Mouse (Mus musculus): ENCODE results near the gene Mum1. TPM values are rescaled to one million over a fixed set of nuclear protein-coding genes. Genes with fewer than 3 reads are reported as not detected.

Mum1 gene
- polyA plus RNA-seq, 1 experiment from 2014 or later: 61.3 TPM

GRCm38 (mm10) chr10:80265149-80265486, 38.9 kb downstream of the Mum1 start:
- 1% methylated on average over 18 of the region's 18 CpGs for WGBS
- peak overlapping the region; percentile 92 for H3K4me2 ChIP-seq (ENCODE audit: low read length)
- peak overlapping the region; percentile 67; the same call in 1 of the 2 replicates for H3K27ac ChIP-seq (ENCODE audit: low read depth)
- H3K4me1 ChIP-seq (replicated peaks; ENCODE audit: control insufficient read depth, insufficient read depth, low read length): peaks cover 42% of the 10 kb centered on the region
- peaks cover 16% of the 10 kb centered on the region; the same call in 1 of the 2 replicates for H3K36me3 ChIP-seq (ENCODE audit: control insufficient read depth, insufficient read depth, low read length)
- no peak for ATAC-seq (replicated peaks; ENCODE audit: low FRiP score, low TSS enrichment, low read depth)
- H3K27me3 ChIP-seq (replicated peaks; ENCODE audit: control insufficient read depth, insufficient read depth, low read length): no peaks in the 10 kb centered on the region
- H3K9me3 ChIP-seq (ENCODE audit: control insufficient read depth, low read length): no peaks in the 10 kb centered on the region
- no peak for DNase-seq (ENCODE audit: low spot score)
- H3K9ac ChIP-seq (ENCODE audit: low read length): peak overlapping the region; percentile 97
- peak overlapping the region; percentile 98 for H3K4me3 ChIP-seq (ENCODE audit: low read depth, low read length)

- 96% methylated on average over 2 of the region's 2 CpGs for WGBS
- no peaks in the 10 kb centered on the region for H3K9me3 ChIP-seq (ENCODE audit: control insufficient read depth, low read length)
- no peaks in the 10 kb centered on the region for H3K27me3 ChIP-seq (replicated peaks; ENCODE audit: control insufficient read depth, insufficient read depth, low read length)
- no peak overlapping the region for H3K27ac ChIP-seq (ENCODE audit: low read depth)
- H3K36me3 ChIP-seq (ENCODE audit: control insufficient read depth, insufficient read depth, low read length): peaks cover 48% of the 10 kb centered on the region
- DNase-seq (ENCODE audit: low spot score) (no peak), ATAC-seq (replicated peaks; ENCODE audit: low FRiP score, low TSS enrichment, low read depth) (no peak)
- no peak overlapping the region for H3K4me2 ChIP-seq (ENCODE audit: low read length)
- H3K4me1 ChIP-seq (replicated peaks; ENCODE audit: control insufficient read depth, insufficient read depth, low read length): peaks cover 36% of the 10 kb centered on the region
- 0 out of 2 replicates have a peak overlapping the region, but pooled peaks have one; percentile 10 for H3K9ac ChIP-seq (ENCODE audit: low read length)
- H3K4me3 ChIP-seq (ENCODE audit: low read depth, low read length): no peak overlapping the region
Measured at GRCm38 (mm10) chr10:80270099-80270498, 43.9 kb downstream of the Mum1 start.

GRCm38 (mm10) chr10:80270734-80271181, 44.5 kb downstream of the Mum1 start:
- H3K9me3 ChIP-seq (ENCODE audit: control insufficient read depth, low read length): no peaks in the 10 kb centered on the region
- H3K36me3 ChIP-seq (ENCODE audit: control insufficient read depth, insufficient read depth, low read length): peaks cover 54% of the 10 kb centered on the region
- peaks cover 34% of the 10 kb centered on the region for H3K4me1 ChIP-seq (replicated peaks; ENCODE audit: control insufficient read depth, insufficient read depth, low read length)
- ATAC-seq (replicated peaks; ENCODE audit: low FRiP score, low TSS enrichment, low read depth): no peak
- no peak overlapping the region for H3K4me3 ChIP-seq (ENCODE audit: low read depth, low read length)
- H3K27me3 ChIP-seq (replicated peaks; ENCODE audit: control insufficient read depth, insufficient read depth, low read length): no peaks in the 10 kb centered on the region
- H3K9ac ChIP-seq (ENCODE audit: low read length): no peak overlapping the region
- no peak overlapping the region for H3K27ac ChIP-seq (ENCODE audit: low read depth)
- DNase-seq (ENCODE audit: low spot score): no peak
- 78% methylated on average over 6 of the region's 6 CpGs for WGBS
- no peak overlapping the region for H3K4me2 ChIP-seq (ENCODE audit: low read length)

DNA sequence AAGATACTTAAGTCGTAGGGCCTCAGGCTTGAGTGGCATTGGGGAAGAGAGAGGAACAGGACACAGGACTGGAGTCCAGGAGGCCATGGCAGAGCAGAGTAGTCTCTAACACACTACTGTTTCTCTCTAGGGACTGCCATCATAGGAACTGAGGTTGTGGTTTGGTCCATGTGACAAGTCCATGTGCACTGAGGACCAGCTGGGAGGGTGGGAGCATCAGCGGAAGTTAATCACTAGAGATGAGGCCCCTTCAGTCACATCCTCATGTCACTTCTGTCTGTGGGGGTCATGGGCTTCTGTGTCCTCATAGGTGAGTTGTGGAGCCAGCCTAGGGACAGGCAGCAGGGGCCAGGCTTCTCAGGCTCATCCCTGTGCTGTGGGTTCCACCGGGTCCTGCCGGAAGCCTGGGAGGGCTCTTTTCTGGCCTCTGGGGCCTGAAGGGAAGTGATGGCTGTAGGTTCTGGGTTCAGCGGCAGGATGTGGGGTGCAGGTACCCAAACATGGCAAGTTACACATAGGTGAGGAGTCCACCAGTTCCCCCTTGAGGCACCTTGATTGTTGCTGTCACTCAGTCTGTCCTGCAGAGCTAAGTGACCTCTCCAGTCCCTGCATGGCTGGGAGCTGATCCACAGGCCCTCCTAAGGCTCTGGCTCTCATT, 45.1 kb downstream of the Mum1 start:
- H3K27me3 ChIP-seq (replicated peaks; ENCODE audit: control insufficient read depth, insufficient read depth, low read length): no peaks in the 10 kb centered on the region
- ATAC-seq (replicated peaks; ENCODE audit: low FRiP score, low TSS enrichment, low read depth) (no peak), DNase-seq (ENCODE audit: low spot score) (no peak)
- peaks cover 59% of the 10 kb centered on the region for H3K36me3 ChIP-seq (ENCODE audit: control insufficient read depth, insufficient read depth, low read length)
- no peak overlapping the region for H3K4me2 ChIP-seq (ENCODE audit: low read length)
- WGBS: 83% methylated on average over 5 of the region's 5 CpGs
- H3K27ac ChIP-seq (ENCODE audit: low read depth): no peak overlapping the region
- H3K4me3 ChIP-seq (ENCODE audit: low read depth, low read length): no peak overlapping the region
- H3K9me3 ChIP-seq (ENCODE audit: control insufficient read depth, low read length): no peaks in the 10 kb centered on the region
- H3K4me1 ChIP-seq (replicated peaks; ENCODE audit: control insufficient read depth, insufficient read depth, low read length): peaks cover 29% of the 10 kb centered on the region
- H3K9ac ChIP-seq (ENCODE audit: low read length): 0 out of 2 replicates have a peak overlapping the region, but pooled peaks have one; percentile 10

DNA sequence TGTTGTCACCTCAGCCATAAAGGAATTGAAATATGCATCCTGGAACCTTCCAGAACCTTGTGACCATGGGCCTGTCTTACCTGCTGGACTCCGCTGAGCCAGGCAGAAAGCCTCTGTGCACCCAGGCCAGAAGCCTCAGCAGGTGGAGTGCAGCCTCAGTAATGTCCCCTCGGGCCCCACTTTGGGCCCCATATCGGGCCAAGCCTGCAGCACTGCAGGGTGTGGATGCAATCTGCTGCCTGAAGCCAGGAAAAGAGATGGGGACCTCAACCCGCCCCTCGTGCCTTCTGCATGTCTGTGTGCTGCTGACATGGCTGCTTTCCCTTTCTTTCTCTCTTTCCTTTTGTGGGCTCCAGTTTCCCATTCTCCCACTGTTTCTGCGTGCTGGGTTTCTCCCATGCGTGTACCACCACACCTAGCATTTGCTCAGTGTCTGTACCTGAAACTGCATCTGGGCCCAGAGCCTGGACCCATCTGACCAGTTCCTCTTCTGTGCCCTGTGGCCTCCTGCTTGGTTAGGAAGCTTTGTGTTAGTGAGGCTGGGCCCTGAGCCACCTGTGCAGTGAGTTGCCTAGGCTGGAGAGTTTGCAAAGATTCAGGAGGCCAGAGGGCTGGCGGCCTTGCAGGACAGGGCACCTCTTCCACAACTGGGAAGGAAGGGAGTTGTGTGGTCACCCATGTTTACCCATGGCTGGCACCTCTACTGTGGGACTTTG, 45.8 kb downstream of the Mum1 start:
- peaks cover 66% of the 10 kb centered on the region for H3K36me3 ChIP-seq (ENCODE audit: control insufficient read depth, insufficient read depth, low read length)

DNA sequence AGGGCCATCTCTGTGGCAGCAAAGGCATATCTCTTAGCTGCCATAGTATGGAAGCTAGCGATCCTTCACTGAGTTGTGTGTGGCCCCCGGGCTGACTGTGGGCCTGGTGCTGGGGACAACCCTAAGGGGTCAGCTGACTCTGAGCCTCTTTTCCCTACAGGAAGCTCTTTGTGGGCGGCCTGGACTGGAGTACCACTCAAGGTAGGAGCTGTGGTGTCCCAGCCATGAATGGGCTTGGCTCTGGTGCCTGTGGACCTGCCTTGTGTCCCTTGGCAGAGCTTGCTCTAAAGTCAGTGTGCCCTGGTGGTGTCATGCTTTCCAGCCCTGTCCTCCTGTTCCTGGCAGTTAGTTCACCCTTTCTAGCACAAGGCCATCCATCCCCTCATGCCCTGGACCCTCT, 47.6 kb downstream of the Mum1 start:
- WGBS: 95% methylated on average over 3 of the region's 3 CpGs
- ATAC-seq (replicated peaks; ENCODE audit: low FRiP score, low TSS enrichment, low read depth): no peak
- Histone ChIP-seq H3K9me3 (ENCODE audit: control insufficient read depth, low read length) (no peaks in the 10 kb centered on the region), H3K9ac (ENCODE audit: low read length) (no peak overlapping the region), H3K36me3 (ENCODE audit: control insufficient read depth, insufficient read depth, low read length) (peaks cover 72% of the 10 kb centered on the region), H3K4me3 (ENCODE audit: low read depth, low read length) (no peak overlapping the region), H3K27ac (ENCODE audit: low read depth) (no peak overlapping the region), H3K4me2 (ENCODE audit: low read length) (no peak overlapping the region), H3K4me1 (replicated peaks; ENCODE audit: control insufficient read depth, insufficient read depth, low read length) (peaks cover 10% of the 10 kb centered on the region; the same call in 1 of the 2 replicates), H3K27me3 (replicated peaks; ENCODE audit: control insufficient read depth, insufficient read depth, low read length) (no peaks in the 10 kb centered on the region)
- no peak for DNase-seq (ENCODE audit: low spot score)

More for the DNA sequence above, 45.8 kb downstream of the Mum1 start:
- H3K9me3 ChIP-seq (ENCODE audit: control insufficient read depth, low read length): no peaks in the 10 kb centered on the region
- no peak overlapping the region for H3K4me2 ChIP-seq (ENCODE audit: low read length)
- H3K27ac ChIP-seq (ENCODE audit: low read depth): no peak overlapping the region
- no peaks in the 10 kb centered on the region for H3K27me3 ChIP-seq (replicated peaks; ENCODE audit: control insufficient read depth, insufficient read depth, low read length)
- 91% methylated on average over 8 of the region's 8 CpGs for WGBS
- no peak for DNase-seq (ENCODE audit: low spot score)
- no peak overlapping the region for H3K9ac ChIP-seq (ENCODE audit: low read length)
- no peak overlapping the region for H3K4me3 ChIP-seq (ENCODE audit: low read depth, low read length)
- ATAC-seq (replicated peaks; ENCODE audit: low FRiP score, low TSS enrichment, low read depth): no peak
- H3K4me1 ChIP-seq (replicated peaks; ENCODE audit: control insufficient read depth, insufficient read depth, low read length): peaks cover 23% of the 10 kb centered on the region

DNA sequence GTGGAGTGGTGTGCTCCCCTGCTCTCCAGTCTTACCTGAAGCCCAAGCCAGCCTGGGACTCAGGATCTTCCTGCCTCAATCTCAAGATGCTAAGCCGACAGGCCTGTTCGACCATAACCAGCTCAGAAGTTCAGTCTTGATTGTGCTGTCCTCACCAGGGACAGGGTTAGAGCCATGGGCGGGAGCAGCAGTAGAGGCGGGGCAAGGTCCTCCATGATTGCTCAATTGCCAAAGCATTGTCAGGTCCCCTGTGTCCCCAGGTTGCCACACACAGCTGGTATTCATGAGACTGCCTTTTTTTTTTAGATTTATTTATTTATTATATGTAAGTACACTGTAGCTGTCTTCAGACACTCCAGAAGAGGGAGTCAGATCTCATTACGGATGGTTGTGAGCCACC, 50.0 kb downstream of the Mum1 start:
- DNase-seq (ENCODE audit: low spot score) (no peak), ATAC-seq (replicated peaks; ENCODE audit: low FRiP score, low TSS enrichment, low read depth) (no peak)
- Histone ChIP-seq H3K9ac (ENCODE audit: low read length) (no peak overlapping the region), H3K27me3 (replicated peaks; ENCODE audit: control insufficient read depth, insufficient read depth, low read length) (no peaks in the 10 kb centered on the region), H3K4me2 (ENCODE audit: low read length) (no peak overlapping the region), H3K4me3 (ENCODE audit: low read depth, low read length) (no peak overlapping the region), H3K4me1 (replicated peaks; ENCODE audit: control insufficient read depth, insufficient read depth, low read length) (no peaks in the 10 kb centered on the region), H3K36me3 (ENCODE audit: control insufficient read depth, insufficient read depth, low read length) (peaks cover 91% of the 10 kb centered on the region), H3K9me3 (ENCODE audit: control insufficient read depth, low read length) (no peaks in the 10 kb centered on the region), H3K27ac (ENCODE audit: low read depth) (no peak overlapping the region)
- 88% methylated on average over 5 of the region's 5 CpGs for WGBS

- no peak overlapping the region for H3K27ac ChIP-seq (ENCODE audit: low read depth)
Measured at GRCm38 (mm10) chr10:80278390-80278789, 52.2 kb downstream of the Mum1 start.

More at GRCm38 (mm10) chr10:80278390-80278789, 52.2 kb downstream of the Mum1 start:
- Histone ChIP-seq H3K4me2 (ENCODE audit: low read length) (no peak overlapping the region), H3K4me1 (replicated peaks; ENCODE audit: control insufficient read depth, insufficient read depth, low read length) (no peaks in the 10 kb centered on the region), H3K36me3 (ENCODE audit: control insufficient read depth, insufficient read depth, low read length) (peaks cover 95% of the 10 kb centered on the region), H3K27me3 (replicated peaks; ENCODE audit: control insufficient read depth, insufficient read depth, low read length) (no peaks in the 10 kb centered on the region), H3K4me3 (ENCODE audit: low read depth, low read length) (no peak overlapping the region), H3K9ac (ENCODE audit: low read length) (no peak overlapping the region), H3K9me3 (ENCODE audit: control insufficient read depth, low read length) (no peaks in the 10 kb centered on the region)
- no peak for ATAC-seq (replicated peaks; ENCODE audit: low FRiP score, low TSS enrichment, low read depth)
- WGBS: 96% methylated on average over 9 of the region's 9 CpGs
- no peak for DNase-seq (ENCODE audit: low spot score)
